Mouse (Mus musculus) embryonic facial prominence, embryonic 14.5 days (tissue): ENCODE data around the gene Son. TPM values are rescaled to one million over a fixed set of nuclear protein-coding genes. Genes with fewer than 3 reads are reported as not detected.

Experiments used
- ATAC-seq: fragments of 200-750 bp; cut with Nextera tagmentation; 2 replicates; pipeline ENCODE4 v1.8.0; 2017; ENCODE audit warnings: low read depth, moderate number of reproducible peaks, moderate TSS enrichment
- DNase-seq: peaks from one replicate; pipeline ENCODE4 v3.0.0-alpha.2; 2015; ENCODE audit warnings: low spot score
- H3K27ac ChIP-seq: fragments of 300-500 bp; sonication (generic); replicated peaks from 2 replicates; pipeline ENCODE4 v1.5.1; 2014; ENCODE audit warnings: low read depth, mild to moderate bottlenecking, low read length, moderate library complexity
- H3K27me3 ChIP-seq: fragments of 300-500 bp; sonication (generic); replicated peaks from 2 replicates; pipeline ENCODE4 v1.6.1; 2014; ENCODE audit warnings: low read length; ENCODE audit not compliant: control insufficient read depth, insufficient read depth
- H3K36me3 ChIP-seq: fragments of 300-500 bp; sonication (generic); 2 replicates; pipeline ENCODE4 v1.6.1; 2014; ENCODE audit warnings: low read length, mixed read lengths; ENCODE audit not compliant: control insufficient read depth, insufficient read depth
- H3K4me1 ChIP-seq: fragments of 300-500 bp; sonication (generic); 2 replicates; pipeline ENCODE4 v1.6.1; 2014; ENCODE audit warnings: antibody characterized with exemption, low read length; ENCODE audit not compliant: control insufficient read depth, insufficient read depth
- H3K4me2 ChIP-seq: fragments of 300-500 bp; sonication (generic); 2 replicates; pipeline ENCODE4 v1.6.1; 2014; ENCODE audit warnings: low read depth, mild to moderate bottlenecking, low read length, moderate library complexity, mixed read lengths
- H3K4me3 ChIP-seq: fragments of 300-500 bp; sonication (generic); 2 replicates; pipeline ENCODE4 v1.5.1; 2014; ENCODE audit warnings: low read depth, mild to moderate bottlenecking, low read length
- H3K9ac ChIP-seq: fragments of 300-500 bp; sonication (generic); 2 replicates; pipeline ENCODE4 v1.6.1; 2014; ENCODE audit warnings: low read depth, mild to moderate bottlenecking, low read length, moderate library complexity, mixed read lengths
- H3K9me3 ChIP-seq: fragments of 300-500 bp; sonication (generic); 2 replicates; pipeline ENCODE4 v1.6.1; 2016; ENCODE audit warnings: low read length; ENCODE audit not compliant: control insufficient read depth
- WGBS: fragments of 180-500 bp; shearing (Covaris S2); extraction: QIAGEN DNeasy Blood & Tissue Kit; methylation state at CpG from one replicate; pipeline ENCODE4 v1.1.7; 2014; 5-methylcytosine and 5-hydroxymethylcytosine counted together
- polyA plus RNA-seq: library from polyadenylated mRNA; unstranded; fragments of >200 nt; fragmentation: Nextera tagmentation; extraction: Ambion mirVana; gene quantifications from 2 replicates; pipeline ENCODE4 v1.2.1, GENCODE M21; 2014

Son gene
- polyA plus RNA-seq, 1 experiment from 2014 or later: 145 TPM

DNA sequence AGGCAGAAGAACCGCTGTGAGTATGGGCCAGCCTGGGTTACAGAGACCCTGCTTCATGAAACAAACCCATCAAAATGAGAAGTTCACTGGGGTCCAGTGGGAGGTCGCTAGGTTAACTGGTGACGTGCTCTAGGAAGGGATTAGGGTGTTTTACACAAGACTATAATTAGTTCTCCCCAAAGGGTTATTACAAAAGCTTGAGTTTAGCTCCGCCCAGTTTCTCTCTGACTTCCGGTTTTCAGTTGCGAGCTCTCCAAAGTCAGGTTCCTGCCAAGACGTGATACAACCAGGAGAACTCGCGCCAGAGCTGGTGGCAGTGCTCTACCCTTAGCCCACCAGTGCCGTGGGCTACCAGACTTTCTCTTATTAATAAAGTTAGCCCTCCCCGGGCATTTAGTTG is 36.1 kb upstream of the Son start:
- H3K27ac ChIP-seq: no peak overlapping the region
- H3K27me3 ChIP-seq: no peaks in the 10 kb centered on the region
- no peak overlapping the region for H3K9ac ChIP-seq
- ATAC-seq (no peak), DNase-seq (no peak)
- 65% methylated on average over 11 of the region's 11 CpGs for WGBS
- no peak overlapping the region for H3K4me2 ChIP-seq
- no peaks in the 10 kb centered on the region for H3K36me3 ChIP-seq
- no peaks in the 10 kb centered on the region for H3K4me1 ChIP-seq
- H3K4me3 ChIP-seq: no peak overlapping the region
- no peaks in the 10 kb centered on the region for H3K9me3 ChIP-seq

- DNase-seq (no peak), ATAC-seq (no peak)
- H3K9me3 ChIP-seq: no peaks in the 10 kb centered on the region
- H3K27me3 ChIP-seq: no peaks in the 10 kb centered on the region
- H3K4me3 ChIP-seq: no peak overlapping the region
- H3K36me3 ChIP-seq: no peaks in the 10 kb centered on the region
- WGBS: 75% methylated on average over 5 of the region's 5 CpGs
- no peak overlapping the region for H3K9ac ChIP-seq
- no peak overlapping the region for H3K4me2 ChIP-seq
- no peaks in the 10 kb centered on the region for H3K4me1 ChIP-seq
- H3K27ac ChIP-seq: no peak overlapping the region
These were observed 34.8 kb upstream of the Son start for GRCm38 (mm10) chr16:91612525-91612924.

DNA sequence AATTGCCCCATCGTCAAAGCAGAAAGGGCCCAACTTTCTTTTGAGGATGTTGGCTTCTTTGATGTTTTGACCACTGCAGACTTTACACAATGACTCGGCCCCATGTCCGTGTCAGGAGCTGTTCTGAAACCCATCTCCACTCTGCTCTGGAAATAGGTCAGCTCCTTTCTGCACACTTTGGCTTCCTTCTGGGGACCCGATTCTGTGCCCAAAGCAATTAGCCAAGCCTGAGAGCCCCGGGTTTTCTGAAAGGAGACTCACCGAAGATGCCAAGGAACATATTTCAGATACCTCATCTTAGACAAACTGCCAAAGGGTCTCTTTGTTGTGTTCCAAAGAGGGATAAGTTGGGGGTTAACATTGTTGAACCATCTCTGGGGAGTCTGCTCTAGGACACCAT is 32.8 kb upstream of the Son start:
- Histone ChIP-seq H3K36me3 (no peaks in the 10 kb centered on the region), H3K4me3 (no peak overlapping the region), H3K9me3 (no peaks in the 10 kb centered on the region), H3K27ac (no peak overlapping the region), H3K4me1 (peaks cover 5% of the 10 kb centered on the region; the same call in 1 of the 2 replicates), H3K9ac (no peak overlapping the region), H3K27me3 (no peaks in the 10 kb centered on the region), H3K4me2 (no peak overlapping the region)
- WGBS: 82% methylated on average over 6 of the region's 6 CpGs
- ATAC-seq (no peak), DNase-seq (no peak)

DNA sequence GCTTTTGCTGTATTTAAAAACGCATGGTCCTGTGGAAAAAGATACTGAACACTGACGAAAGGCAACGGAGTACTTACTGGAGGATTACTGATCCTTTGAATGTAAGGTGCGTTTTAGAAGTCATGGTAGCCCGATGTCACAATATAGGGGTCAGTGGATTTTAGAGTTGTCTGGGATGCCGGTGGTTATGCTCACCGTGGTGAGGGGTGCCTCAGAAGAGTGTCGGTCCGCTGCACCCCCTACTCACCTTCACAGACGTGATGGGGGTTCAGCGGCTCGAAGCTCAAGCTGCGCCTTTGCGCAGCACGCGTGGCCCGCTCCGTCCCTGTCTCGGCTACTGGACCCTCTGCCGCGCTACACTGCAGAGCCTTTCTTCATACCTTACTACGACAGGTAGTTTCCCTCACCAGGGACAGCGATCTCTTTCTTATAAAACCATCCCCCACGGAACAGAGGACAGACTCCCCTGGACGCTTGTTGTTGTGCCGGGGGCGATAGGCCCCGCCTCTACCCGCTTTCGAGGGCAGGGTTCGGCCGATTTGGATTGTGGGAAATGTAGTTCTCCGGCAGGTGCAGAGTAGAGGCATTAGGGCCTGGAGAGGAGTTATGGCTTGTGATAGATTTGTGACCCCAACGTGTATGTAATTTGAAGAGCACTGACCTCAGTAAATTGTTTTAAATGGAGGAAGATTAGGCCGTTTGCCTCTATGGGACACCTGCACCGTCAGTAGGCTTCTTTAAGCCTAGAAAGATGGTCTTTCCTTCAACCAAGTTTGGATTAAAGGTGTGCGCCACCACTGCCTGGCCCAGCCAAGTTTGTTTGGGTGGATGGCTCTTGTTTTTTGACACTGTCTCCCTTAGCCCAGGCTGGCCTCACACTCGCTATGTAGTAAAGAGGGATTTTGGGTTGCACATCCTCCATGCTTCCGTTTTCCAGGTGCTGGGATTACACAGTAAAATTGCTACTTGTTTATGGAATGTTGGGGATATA is 28.5 kb upstream of the Son start, which contains the start of gene Dnajc28:
Dnajc28 (minus strand) TSS at position 516 of the 991 bp plus-strand sequence.
- Histone ChIP-seq H3K4me3 (peak within 1 kb of the TSS; percentile 67), H3K27me3 (no peaks in the 10 kb centered on the region), H3K9me3 (no peaks in the 10 kb centered on the region), H3K4me1 (peaks cover 5% of the 10 kb centered on the region; the same call in 1 of the 2 replicates), H3K4me2 (peak within 1 kb of the TSS; percentile 77), H3K36me3 (peaks cover 41% of the 10 kb centered on the region), H3K9ac (peak within 1 kb of the TSS; percentile 71), H3K27ac (no peak within 1 kb of the TSS)
- WGBS: 9% methylated on average over 39 of the region's 39 CpGs
- DNase-seq: peak; percentile 84
- ATAC-seq: peak; percentile 94

DNA sequence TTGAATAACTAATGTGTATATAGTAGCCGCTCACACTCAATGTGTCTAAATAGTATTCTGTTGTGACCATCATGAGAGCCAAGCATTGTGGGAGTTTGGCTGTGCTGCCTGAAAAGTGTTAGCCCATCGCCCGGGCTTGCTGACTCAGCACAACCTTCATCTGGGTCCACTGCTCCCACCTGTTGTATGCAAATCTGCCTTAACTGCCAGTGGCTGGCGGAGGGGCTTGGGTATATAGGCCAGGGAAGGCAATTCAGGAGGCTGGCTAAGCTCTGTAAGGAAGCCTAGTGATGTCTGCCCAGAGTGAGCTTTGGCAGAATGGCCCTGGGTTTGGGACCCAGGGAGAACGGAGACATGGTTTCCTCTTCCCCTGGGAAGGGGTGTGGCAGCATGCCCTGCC is 27.1 kb upstream of the Son start:
- no peak overlapping the region for H3K4me3 ChIP-seq
- H3K9ac ChIP-seq: no peak overlapping the region
- no peak overlapping the region for H3K4me2 ChIP-seq
- no peaks in the 10 kb centered on the region for H3K27me3 ChIP-seq
- H3K4me1 ChIP-seq: peaks cover 5% of the 10 kb centered on the region; the same call in 1 of the 2 replicates
- DNase-seq (no peak), ATAC-seq (no peak)
- peaks cover 53% of the 10 kb centered on the region for H3K36me3 ChIP-seq
- no peak overlapping the region for H3K27ac ChIP-seq
- H3K9me3 ChIP-seq: no peaks in the 10 kb centered on the region
- 96% methylated on average over 5 of the region's 5 CpGs for WGBS

GRCm38 (mm10) chr16:91620991-91621390 is 26.3 kb upstream of the Son start:
- H3K27ac ChIP-seq: no peak overlapping the region
- no peak overlapping the region for H3K9ac ChIP-seq
- no peak overlapping the region for H3K4me2 ChIP-seq
- ATAC-seq (no peak), DNase-seq (no peak)
- peaks cover 5% of the 10 kb centered on the region; the same call in 1 of the 2 replicates for H3K4me1 ChIP-seq
- WGBS: 85% methylated on average over 11 of the region's 11 CpGs
- H3K9me3 ChIP-seq: no peaks in the 10 kb centered on the region
- no peaks in the 10 kb centered on the region for H3K27me3 ChIP-seq
- no peak overlapping the region for H3K4me3 ChIP-seq
- H3K36me3 ChIP-seq: peaks cover 61% of the 10 kb centered on the region

DNA sequence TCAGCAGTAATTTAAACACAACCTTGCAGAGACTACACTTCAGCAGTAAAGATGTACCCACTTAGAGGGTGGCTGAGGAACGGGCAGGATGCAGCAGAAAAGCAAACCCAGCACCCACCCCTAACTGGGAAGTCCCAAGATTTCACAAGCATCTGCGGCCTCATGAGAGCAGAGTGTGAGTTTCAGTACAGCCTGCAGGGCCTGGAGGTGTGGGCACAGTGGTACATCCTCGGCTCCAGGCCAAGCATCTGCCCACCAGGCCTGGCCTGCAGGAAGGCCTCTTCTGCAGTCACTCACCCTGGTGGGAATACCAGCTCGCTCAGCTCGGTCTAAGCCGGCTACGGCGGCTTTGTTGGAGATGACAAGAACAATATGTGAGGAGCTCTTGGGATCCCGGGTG is 24.2 kb upstream of the Son start:
- Histone ChIP-seq H3K4me2 (no peak overlapping the region), H3K4me3 (no peak overlapping the region), H3K9me3 (no peaks in the 10 kb centered on the region), H3K9ac (no peak overlapping the region), H3K36me3 (peaks cover 81% of the 10 kb centered on the region), H3K27ac (no peak overlapping the region), H3K4me1 (peaks cover 4% of the 10 kb centered on the region; the same call in 1 of the 2 replicates), H3K27me3 (no peaks in the 10 kb centered on the region)
- no peak for ATAC-seq
- DNase-seq: no peak
- 89% methylated on average over 9 of the region's 9 CpGs for WGBS

DNA sequence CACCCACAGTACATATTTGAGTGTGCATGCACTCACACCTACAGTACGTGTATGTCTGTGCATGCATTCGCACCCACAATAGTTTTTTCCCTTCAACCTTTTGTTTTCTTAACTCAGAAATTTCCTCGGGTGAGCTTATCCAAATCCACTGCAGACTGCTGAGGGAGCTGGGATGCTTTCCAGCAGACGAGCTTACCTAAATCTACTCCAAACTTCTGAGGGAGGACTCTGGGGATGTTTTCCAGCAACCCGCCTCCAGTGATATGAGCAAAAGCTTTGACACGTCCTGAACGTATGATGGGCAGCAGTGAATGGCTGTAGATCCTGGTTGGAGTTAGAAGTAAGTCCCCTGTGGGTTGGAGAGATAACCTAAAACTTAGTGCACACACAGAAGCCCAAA is 19.5 kb upstream of the Son start:
- ATAC-seq: no peak
- no peak overlapping the region for H3K4me3 ChIP-seq
- 87% methylated on average over 7 of the region's 7 CpGs for WGBS
- H3K9ac ChIP-seq: no peak overlapping the region
- no peaks in the 10 kb centered on the region for H3K27me3 ChIP-seq
- H3K4me2 ChIP-seq: no peak overlapping the region
- H3K4me1 ChIP-seq: no peaks in the 10 kb centered on the region
- no peak for DNase-seq
- H3K36me3 ChIP-seq: peaks cover 95% of the 10 kb centered on the region
- H3K9me3 ChIP-seq: no peaks in the 10 kb centered on the region
- H3K27ac ChIP-seq: no peak overlapping the region
